Mouse (Mus musculus) lung, embryonic 14.5 days (tissue): Measurements from ENCODE around the gene Olfr55. TPM values are rescaled to one million over a fixed set of nuclear protein-coding genes. Genes with fewer than 3 reads are reported as not detected.
"Not testable (repeated sequence)": the region's sequence is repeated elsewhere in the genome, so short reads cannot be mapped to it uniquely, and the experiment has no call there.

Experiments used
- ATAC-seq: fragments of 200-750 bp; cut with Nextera tagmentation; 2 replicates; pipeline ENCODE4 v1.8.0; 2017; ENCODE audit warnings: mild to moderate bottlenecking, moderate TSS enrichment, moderate library complexity; ENCODE audit not compliant: insufficient read depth
- DNase-seq: peaks from one replicate; pipeline ENCODE4 v3.0.0-alpha.2; 2015
- H3K27ac ChIP-seq: fragments of 300-500 bp; sonication (generic); 2 replicates; pipeline ENCODE4 v1.5.1; 2014; ENCODE audit warnings: low read depth, mild to moderate bottlenecking, moderate library complexity
- H3K27me3 ChIP-seq: fragments of 300-500 bp; sonication (generic); 2 replicates; pipeline ENCODE4 v1.6.1; 2014; ENCODE audit warnings: low read length, control low read depth; ENCODE audit not compliant: insufficient read depth
- H3K36me3 ChIP-seq: fragments of 300-500 bp; sonication (generic); 2 replicates; pipeline ENCODE4 v1.6.1; 2014; ENCODE audit warnings: control low read depth; ENCODE audit not compliant: insufficient read depth
- H3K4me1 ChIP-seq: fragments of 300-500 bp; sonication (generic); 2 replicates; pipeline ENCODE4 v1.6.1; 2014; ENCODE audit warnings: antibody characterized with exemption, control low read depth; ENCODE audit not compliant: insufficient read depth
- H3K4me2 ChIP-seq: fragments of 300-500 bp; sonication (generic); 2 replicates; pipeline ENCODE4 v1.6.1; 2014; ENCODE audit warnings: mild to moderate bottlenecking
- H3K4me3 ChIP-seq: fragments of 300-500 bp; sonication (generic); 2 replicates; pipeline ENCODE4 v1.5.1; 2014; ENCODE audit warnings: low read depth, low read length
- H3K9ac ChIP-seq: fragments of 300-500 bp; sonication (generic); 2 replicates; pipeline ENCODE4 v1.6.1; 2014
- H3K9me3 ChIP-seq: fragments of 300-500 bp; sonication (generic); 2 replicates; pipeline ENCODE4 v1.6.1; 2016; ENCODE audit warnings: low read depth, low read length, control low read depth
- CTCF ChIP-seq: IDR thresholded peaks from 2 replicates; pipeline ENCODE4 v1.5.1; 2016; ENCODE audit warnings: antibody characterized with exemption, low read depth
- WGBS: fragments of 180-500 bp; shearing (Covaris S2); extraction: QIAGEN DNeasy Blood & Tissue Kit; methylation state at CpG from one replicate; pipeline ENCODE4 v1.1.7; 2014; 5-methylcytosine and 5-hydroxymethylcytosine counted together
- polyA plus RNA-seq: library from polyadenylated mRNA; unstranded; fragments of >200 nt; fragmentation: Nextera tagmentation; extraction: Ambion mirVana; gene quantifications from 2 replicates; pipeline ENCODE4 v1.2.1, GENCODE M21; 2014

The Olfr55 gene
- polyA plus RNA-seq: not detected in 2 replicates

DNA sequence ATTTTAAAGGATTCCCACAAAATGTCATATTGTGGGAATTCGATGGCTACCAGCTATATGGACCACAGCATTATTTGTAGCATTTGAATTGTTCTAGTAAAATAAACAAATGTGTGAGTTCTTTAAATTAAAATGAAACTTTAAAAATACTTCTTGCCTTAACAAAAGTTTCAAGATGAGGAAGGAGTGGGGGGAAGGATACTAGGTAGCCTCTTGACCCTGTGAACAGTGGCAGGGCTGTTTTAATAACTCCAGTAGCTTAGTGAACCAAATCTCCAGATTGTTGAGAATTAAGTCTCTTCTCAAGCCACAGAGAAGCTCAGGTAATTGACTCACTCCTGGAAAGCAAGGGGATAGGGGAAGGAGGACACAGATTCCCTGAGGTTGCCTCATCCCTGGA is at the start of gene Olfr55:
TSS of gene Olfr55 (plus strand) at position 301 of the 400 bp plus-strand sequence.
- H3K9me3 ChIP-seq, DNase-seq, H3K9ac ChIP-seq, H3K4me1 ChIP-seq, H3K27ac ChIP-seq, H3K4me2 ChIP-seq, ATAC-seq, H3K27me3 ChIP-seq, H3K36me3 ChIP-seq, H3K4me3 ChIP-seq: not testable (repeated sequence)
- 73% methylated on average over 1 of the region's 1 CpGs for WGBS

DNA sequence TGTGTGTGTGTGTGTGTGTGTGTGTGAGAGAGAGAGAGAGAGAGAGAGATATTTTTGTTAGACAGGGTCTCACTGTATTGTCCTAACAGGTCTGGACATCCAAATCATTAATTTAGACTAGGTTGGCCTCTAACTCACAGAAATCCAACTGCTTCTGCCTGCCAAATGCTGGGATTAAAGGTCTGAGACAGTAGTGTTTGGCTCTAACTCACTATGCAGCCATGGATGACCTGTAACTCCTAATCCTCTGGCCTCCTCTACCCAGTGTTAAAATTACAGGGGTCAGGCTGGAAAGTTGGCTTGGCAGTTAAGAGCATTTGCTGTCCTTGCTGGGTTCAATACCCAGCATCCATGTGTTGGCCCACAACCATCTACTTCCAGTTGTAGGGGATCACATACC is 43.7 kb upstream of the Olfr55 start:
- Histone ChIP-seq H3K4me2 (no peak overlapping the region), H3K9me3 (no peaks in the 10 kb centered on the region), H3K36me3 (no peaks in the 10 kb centered on the region), H3K27me3 (no peaks in the 10 kb centered on the region), H3K4me3 (no peak overlapping the region), H3K4me1 (no peaks in the 10 kb centered on the region), H3K27ac (no peak overlapping the region), H3K9ac (no peak overlapping the region)
- TF ChIP-seq CTCF: no peak
- ATAC-seq (no peak), DNase-seq (no peak)

DNA sequence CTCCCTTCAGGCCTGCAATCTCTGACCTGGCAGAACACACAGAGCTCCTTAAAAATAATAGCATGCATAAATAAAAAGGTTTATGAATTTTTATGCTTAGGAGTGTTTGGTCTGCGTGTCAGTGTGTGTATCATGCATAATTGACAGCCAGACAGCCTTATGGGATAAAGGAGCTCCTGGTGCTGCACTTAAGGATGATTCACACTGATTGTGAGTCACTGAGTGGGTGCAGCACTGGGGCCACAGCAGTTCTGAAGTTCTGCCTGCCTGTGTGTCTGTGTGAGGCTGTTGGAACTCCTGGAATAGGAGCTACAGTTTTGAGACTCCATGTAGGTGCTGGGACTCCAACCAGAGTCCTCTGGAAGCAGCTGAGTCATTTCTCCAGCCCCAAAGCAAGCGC is 42.0 kb upstream of the Olfr55 start:
- H3K9ac ChIP-seq: no peak overlapping the region
- H3K9me3 ChIP-seq: no peaks in the 10 kb centered on the region
- 50% methylated on average over 2 of the region's 2 CpGs for WGBS

DNA sequence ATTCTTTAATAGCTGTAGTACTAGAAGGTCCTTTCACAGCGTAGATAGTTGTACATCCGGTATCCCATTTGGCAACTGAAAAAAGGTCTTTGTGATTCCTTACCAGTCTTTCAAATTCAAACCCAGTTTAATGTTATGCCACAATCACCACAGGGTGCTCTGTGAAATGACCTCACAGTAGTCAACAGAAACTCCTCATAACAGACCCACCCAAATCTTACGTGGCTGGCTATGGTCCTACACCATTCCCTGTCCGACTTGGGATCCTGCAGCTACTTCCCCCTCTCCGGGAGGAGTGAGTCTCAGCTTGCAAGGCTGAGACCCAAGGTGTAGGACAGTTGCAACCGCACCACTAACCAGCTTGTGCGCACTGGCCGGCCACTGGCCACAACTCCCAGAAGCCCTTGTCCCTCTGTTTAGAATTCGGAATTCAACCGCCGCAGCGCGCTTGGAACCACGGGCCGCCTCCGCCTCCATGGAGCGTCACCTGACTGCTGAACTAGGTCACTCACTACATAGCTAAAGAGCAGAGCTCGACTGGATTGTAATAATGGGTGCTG is 28.9 kb upstream of the Olfr55 start, which contains the start of gene Morc2b:
TSS of gene Morc2b (minus strand) at position 423 of the 560 bp plus-strand sequence.
- no peak within 1 kb of the TSS for H3K4me3 ChIP-seq
- H3K4me1 ChIP-seq: no peaks in the 10 kb centered on the region
- H3K36me3 ChIP-seq: no peaks in the 10 kb centered on the region
- no peak within 1 kb of the TSS for H3K27ac ChIP-seq
- no peak for ATAC-seq
- TF ChIP-seq CTCF: no peak
- DNase-seq: no peak
- H3K27me3 ChIP-seq: no peaks in the 10 kb centered on the region
- H3K4me2 ChIP-seq: no peak within 1 kb of the TSS
- H3K9ac ChIP-seq: no peak within 1 kb of the TSS
- no peaks in the 10 kb centered on the region for H3K9me3 ChIP-seq
- 71% methylated on average over 18 of the region's 18 CpGs for WGBS

More for the DNA sequence above, 42.0 kb upstream of the Olfr55 start:
- no peaks in the 10 kb centered on the region for H3K36me3 ChIP-seq
- H3K27ac ChIP-seq: no peak overlapping the region
- TF ChIP-seq CTCF: no peak
- H3K4me2 ChIP-seq: no peak overlapping the region
- ATAC-seq (no peak), DNase-seq (no peak)
- no peaks in the 10 kb centered on the region for H3K27me3 ChIP-seq
- no peak overlapping the region for H3K4me3 ChIP-seq
- no peaks in the 10 kb centered on the region for H3K4me1 ChIP-seq

DNA sequence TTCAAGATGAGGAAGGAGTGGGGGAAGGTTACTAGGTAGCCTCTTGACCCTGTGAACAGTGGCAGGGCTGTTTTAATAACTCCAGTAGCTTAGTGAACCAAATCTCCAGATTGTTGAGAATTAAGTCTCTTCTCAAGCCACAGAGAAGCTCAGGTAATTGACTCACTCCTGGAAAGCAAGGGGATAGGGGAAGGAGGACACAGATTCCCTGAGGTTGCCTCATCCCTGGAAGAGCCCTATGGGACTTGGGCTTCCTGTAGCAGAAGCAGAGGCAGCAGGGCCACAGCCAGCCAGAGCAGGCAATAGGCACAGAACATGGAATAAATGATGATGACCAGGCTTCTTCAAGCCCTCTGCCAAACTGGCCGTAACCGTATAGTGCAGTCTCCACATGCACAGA is 22.8 kb downstream of the Olfr55 start, which contains the start of gene Olfr239:
TSS of gene Olfr239 (plus strand) at position 301 of the 400 bp plus-strand sequence.
- H3K4me2 ChIP-seq, H3K4me1 ChIP-seq, H3K9me3 ChIP-seq, H3K36me3 ChIP-seq, DNase-seq, ATAC-seq, H3K27ac ChIP-seq, H3K4me3 ChIP-seq, H3K9ac ChIP-seq, H3K27me3 ChIP-seq: not testable (repeated sequence)
- no CpG with 5 or more reads among the region's 2 CpGs for WGBS

DNA sequence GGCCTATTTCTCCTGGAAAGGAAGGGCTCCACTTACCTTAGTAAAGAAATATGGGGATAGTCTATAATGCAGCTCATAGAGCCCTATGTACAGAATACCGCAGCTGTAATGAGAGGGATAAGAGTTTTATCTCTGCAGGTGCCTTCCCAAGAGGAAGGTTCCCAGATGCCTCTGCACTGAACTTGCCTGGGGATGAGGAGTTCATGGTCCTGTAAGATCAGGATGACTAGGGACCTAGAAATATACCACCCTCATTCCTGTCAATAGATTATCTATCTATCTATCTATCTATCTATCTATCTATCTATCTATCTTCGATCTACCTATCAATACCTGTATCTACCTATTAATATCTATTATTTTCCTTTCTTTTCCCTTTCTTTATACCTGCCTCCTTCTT is 53.3 kb downstream of the Olfr55 start, which contains the start of gene Olfr1564:
TSS of gene Olfr1564 (minus strand) at position 101 of the 400 bp plus-strand sequence.
- DNase-seq: no peak
- Histone ChIP-seq H3K4me3 (no peak within 1 kb of the TSS), H3K36me3 (no peaks in the 10 kb centered on the region), H3K27ac (no peak within 1 kb of the TSS), H3K27me3 (no peaks in the 10 kb centered on the region), H3K4me1 (no peaks in the 10 kb centered on the region), H3K9ac (no peak within 1 kb of the TSS), H3K9me3 (peaks cover 1% of the 10 kb centered on the region; the same call in 1 of the 2 replicates), H3K4me2 (no peak within 1 kb of the TSS)
- TF ChIP-seq CTCF: no peak
- no peak for ATAC-seq
- WGBS: 71% methylated on average over 2 of the region's 2 CpGs

Other genes starting within 250 kb of the Olfr55 start
- 8.1 and 8.5 TPM in 2 replicates for gene Cyp4f13, start 221.0 kb upstream of the Olfr55 start, polyA plus RNA-seq
- 11.4 and 13.3 TPM in 2 replicates for gene Zfp472, start 202.6 kb upstream of the Olfr55 start, polyA plus RNA-seq
- gene Zfp952, start 175.3 kb upstream of the Olfr55 start, polyA plus RNA-seq: 13.6 and 14.5 TPM in 2 replicates
- 14.6 and 16.9 TPM in 2 replicates for gene Zfp763, start 135.0 kb upstream of the Olfr55 start, polyA plus RNA-seq
- not detected in 2 replicates for gene 4921501E09Rik, start 100.4 kb upstream of the Olfr55 start, polyA plus RNA-seq
- gene Zfp563, start 79.1 kb upstream of the Olfr55 start, polyA plus RNA-seq: 6.2 and 8.0 TPM in 2 replicates
- gene Morc2b, start 28.8 kb upstream of the Olfr55 start, polyA plus RNA-seq: not detected in 2 replicates
- gene Olfr239, start 22.9 kb downstream of the Olfr55 start, polyA plus RNA-seq: not detected in 2 replicates
- not detected in 2 replicates for gene Olfr1564, start 53.2 kb downstream of the Olfr55 start, polyA plus RNA-seq
- gene Zfp955a, start 86.7 kb downstream of the Olfr55 start, polyA plus RNA-seq: 18.9 and 20.0 TPM in 2 replicates
- 0.03 TPM in 2 replicates for gene Olfr63, start 96.2 kb downstream of the Olfr55 start, polyA plus RNA-seq
- 9.5 and 10.1 TPM in 2 replicates for gene Zfp955b, start 121.1 kb downstream of the Olfr55 start, polyA plus RNA-seq
- gene Zfp81, start 190.4 kb downstream of the Olfr55 start, polyA plus RNA-seq: 14.7 and 17.4 TPM in 2 replicates
- 20.4 and 20.8 TPM in 2 replicates for gene Zfp101, start 226.2 kb downstream of the Olfr55 start, polyA plus RNA-seq